Mouse (Mus musculus) embryo, embryonic 11 days (tissue): ENCODE measurements at regions not wholly inside any gene's neighbourhood (a gene's known extent, or its start where the extent isn't known, plus 50 kb on each side); places are given as distances from the start of the nearest gene placed in this dataset.

Experiments used
- DNase-seq: peaks from one replicate; pipeline ENCODE4 v3.0.0-alpha.2; 2015

GRCm38 (mm10) chr7:94798101-94798500, 1372.9 kb upstream of the Tenm4 start:
- peak; percentile 13 for DNase-seq

- no peak for DNase-seq
Measured at GRCm38 (mm10) chr7:94841197-94841596, 1329.8 kb upstream of the Tenm4 start.

GRCm38 (mm10) chr7:94851360-94851759, 1319.7 kb upstream of the Tenm4 start:
- no peak for DNase-seq

- DNase-seq, result no peak
Measured at GRCm38 (mm10) chr7:94856636-94857035, 1314.4 kb upstream of the Tenm4 start.

DNA sequence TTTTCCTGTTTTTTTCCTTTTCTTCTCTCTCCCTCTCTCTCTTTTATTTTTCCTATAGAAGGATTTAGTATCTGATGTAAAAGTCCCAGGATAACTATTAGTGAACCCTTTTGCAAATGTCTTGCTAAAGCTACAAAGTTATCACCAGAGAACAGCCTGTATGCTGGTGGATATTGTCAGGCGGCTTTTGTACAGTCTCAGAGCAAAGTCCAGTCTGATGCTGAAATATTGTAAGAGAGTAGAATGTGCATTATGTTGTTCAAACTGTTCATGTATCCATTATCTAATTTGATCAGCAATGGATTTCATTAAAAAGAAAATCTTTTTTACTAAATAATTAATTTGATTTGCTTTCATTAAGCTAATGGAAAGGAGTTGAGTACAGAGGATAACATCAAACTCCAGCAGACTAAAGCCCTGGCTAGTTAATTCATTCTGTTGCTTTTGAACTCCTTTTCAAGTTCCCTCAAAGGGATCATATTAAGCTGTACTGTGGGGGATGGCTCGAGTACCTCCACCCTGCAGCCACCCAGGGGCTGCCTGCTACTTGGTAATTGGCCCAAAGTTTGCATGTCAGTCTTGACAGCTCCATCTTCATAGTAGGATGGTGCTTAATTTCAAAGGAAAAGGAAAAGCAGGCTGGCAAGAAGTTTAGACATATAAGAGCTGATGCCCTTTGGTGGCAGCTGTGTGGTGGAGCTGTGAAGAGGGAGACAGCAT, 1280.2 kb upstream of the Tenm4 start:
- DNase-seq, result peak; percentile 12

- DNase-seq, result no peak
Measured at GRCm38 (mm10) chr7:94898088-94898487, 1273.0 kb upstream of the Tenm4 start.

- no peak for DNase-seq
Measured at GRCm38 (mm10) chr7:94926547-94927123, 1244.4 kb upstream of the Tenm4 start.

DNA sequence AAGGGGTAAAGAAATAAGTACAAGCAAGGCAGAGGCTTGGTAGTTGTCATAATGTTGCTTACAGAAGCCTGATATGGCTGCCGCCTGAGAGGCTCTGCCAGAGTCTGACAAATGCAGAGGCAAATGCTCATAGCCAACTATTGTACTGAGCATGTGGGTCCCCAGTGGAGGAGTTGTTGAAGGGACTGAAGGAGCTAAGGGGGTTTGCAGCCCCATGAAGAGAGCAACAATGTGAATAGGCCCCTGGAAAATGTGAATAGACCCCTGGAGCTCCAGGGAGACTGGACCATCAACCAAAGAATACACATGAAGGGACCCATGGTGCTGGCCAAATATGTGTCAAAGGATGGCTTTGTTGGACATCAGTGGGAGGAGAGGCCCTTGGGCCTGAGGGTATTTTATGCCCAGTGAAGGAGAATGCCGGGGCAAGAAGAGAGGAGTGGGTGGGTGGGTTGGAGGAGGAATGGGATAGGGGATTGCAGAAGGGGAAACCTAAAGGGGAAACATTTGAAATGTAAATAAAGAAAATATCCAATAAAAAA, 1207.2 kb upstream of the Tenm4 start:
- DNase-seq, result no peak

GRCm38 (mm10) chr7:94967601-94968000, 1203.4 kb upstream of the Tenm4 start:
- no peak for DNase-seq

DNA sequence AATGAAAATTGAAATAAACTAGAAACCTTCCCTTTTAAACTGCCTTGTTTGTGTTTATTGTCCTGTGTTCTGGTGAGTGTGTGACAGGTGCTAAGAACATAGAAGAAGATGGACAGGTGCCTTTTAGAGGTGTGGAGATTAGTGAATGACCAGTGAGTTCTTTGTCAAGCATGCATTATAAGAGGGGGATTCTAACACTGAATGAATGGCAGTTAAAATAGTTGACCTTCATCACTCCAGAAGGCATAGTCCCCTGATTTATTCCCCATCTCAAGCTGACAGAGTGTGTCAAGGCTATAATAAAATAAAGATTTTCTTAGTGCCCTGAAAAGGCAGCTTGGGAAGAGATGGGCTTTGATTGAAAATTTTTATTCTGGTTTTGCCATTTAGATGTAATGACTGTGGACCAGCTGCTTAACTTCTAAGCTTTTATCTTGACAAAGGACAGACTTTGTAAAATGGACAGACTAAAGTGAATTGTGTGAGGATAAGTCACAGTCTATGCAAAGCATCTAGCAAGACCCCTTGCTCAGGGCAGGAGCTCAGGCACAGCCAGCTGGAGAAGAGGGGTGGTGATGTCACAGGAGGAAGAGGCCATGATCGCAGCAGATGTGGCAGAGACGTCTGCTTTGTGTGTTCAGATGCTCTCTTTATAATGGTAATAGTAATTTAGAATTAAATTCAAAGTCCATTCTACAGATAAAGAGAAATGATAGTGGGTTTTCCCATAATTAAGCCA, 1195.8 kb upstream of the Tenm4 start:
- peak; percentile 31 for DNase-seq

DNA sequence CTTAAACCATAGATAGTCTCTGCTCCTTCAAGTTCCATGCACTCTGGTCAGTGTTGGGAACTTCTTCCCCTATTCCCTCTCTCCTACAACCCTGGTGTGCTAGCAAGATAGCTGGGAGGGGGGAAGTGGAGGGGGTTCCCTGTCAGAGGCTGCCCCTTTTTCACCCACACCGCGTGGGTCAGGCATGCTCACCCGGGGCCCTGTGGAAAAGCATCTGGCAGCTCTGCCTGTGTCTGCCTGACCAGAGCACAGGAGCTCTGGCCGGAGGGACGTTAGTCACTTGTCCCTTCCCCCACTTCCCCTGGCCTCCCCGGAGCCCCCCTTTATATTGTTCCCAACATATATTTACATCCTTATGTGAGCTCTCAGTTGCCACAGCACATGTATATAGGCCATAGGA, 1174.8 kb upstream of the Tenm4 start:
- DNase-seq, result no peak

DNA sequence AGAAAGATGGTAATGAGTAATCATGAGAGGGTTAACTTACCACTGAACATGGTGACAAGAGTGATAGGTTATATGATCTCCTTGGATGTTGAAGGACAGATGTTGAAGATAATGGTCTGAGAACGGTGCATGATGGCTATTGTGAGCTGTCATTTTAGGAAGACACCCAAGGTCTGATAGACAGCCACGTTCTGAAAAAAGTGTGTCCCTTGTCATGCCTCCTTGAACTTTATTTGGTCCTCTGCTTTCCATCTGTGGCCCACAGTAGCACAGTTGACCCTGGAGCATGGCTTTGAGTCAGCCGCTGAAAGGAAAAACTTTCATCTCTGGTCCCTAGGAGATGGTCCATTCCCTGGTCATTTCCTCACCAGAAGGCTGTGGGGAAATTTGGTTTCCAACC, 1166.9 kb upstream of the Tenm4 start:
- no peak for DNase-seq

DNA sequence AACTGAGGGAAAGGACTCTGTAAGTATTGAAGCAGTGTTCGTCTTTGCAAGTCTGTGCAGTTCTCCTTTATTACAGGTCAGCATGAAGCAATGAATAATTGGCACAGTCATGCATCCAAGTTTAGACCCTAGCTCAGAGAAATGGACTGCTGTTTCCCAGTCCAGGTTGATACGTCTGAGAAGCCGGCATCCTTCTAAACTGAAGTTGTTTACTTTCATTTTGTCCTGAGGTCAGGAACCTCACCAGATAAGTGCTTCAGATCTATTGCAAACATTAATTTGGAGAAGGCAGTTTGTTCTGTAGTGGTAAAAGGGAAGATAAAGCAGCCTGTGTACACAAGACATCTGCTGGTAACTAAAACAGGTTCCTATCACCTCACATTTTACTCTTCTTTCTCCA, 1165.6 kb upstream of the Tenm4 start:
- no peak for DNase-seq

- DNase-seq, result no peak
Measured at GRCm38 (mm10) chr7:95008896-95009430, 1162.1 kb upstream of the Tenm4 start.

DNA sequence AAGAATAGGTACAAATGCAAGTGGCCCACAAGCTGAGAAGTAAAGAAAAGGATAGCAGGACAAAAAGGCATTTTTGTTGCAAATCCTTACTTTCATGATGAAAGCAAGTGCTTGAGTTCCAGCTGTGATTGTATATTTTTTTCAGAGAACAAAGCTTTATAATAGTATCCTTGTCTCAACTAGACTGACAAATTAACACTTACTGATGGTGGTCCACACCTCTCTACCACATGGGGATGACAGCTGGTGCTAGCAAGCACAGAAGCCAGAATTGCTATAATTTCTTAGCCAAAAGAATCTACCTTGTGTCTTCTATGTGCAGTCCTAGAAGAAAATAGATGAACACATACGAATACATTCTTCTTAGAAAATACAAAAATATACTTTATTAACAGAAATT, 1150.8 kb upstream of the Tenm4 start:
- DNase-seq, result no peak

DNA sequence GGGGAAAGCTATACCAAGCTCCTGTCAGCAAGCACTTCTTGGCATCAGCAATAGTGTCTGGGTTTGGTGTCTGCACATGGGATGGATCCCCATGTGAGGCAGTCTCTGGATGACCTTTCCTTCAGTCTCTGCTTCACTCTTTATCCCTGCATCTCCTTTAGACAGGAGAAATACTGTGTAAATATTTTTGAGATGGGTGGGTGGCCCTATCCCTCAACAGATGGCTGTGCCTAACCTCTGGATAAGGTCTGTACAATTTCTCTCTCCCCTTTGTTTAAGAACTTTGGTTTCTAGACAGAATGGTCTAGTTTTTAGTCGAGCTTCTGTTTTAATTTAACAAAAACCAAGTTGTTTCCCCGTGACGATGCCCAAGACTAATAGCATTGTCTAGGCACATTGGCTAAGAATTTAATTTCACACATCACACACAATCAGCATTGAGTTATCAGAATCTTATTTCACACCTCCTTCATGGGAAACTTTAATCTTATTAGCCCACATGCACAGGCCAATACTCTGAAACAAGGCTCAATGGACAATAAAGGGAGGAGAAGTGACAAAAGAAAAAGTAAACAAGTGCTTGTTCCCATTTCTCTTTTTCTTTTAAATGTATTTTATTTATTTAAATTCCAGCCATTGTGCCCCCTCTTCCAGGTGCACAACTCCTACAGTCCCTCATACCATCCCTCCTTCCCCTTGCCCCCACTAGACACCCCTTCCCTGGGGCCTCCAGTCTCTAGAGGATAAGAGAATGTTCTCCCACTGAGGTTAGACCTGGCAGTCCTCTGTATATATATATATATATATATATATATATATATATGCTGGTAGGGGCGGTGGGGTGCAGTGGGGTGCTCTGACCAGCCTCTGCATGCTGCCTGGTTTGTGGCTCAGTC, 1142.9 kb upstream of the Tenm4 start:
- no peak for DNase-seq
